Mouse (Mus musculus) intestine, embryonic 14.5 days (tissue): Measurements from ENCODE around the gene Gm11733. TPM values are rescaled to one million over a fixed set of nuclear protein-coding genes. Genes with fewer than 3 reads are reported as not detected.

ENCODE experiments used
- ATAC-seq: fragments of 200-750 bp; cut with Nextera tagmentation; replicated peaks from 2 replicates; pipeline ENCODE4 v1.8.0; 2017; ENCODE audit warnings: low read depth, moderate number of reproducible peaks, moderate TSS enrichment, moderate library complexity; ENCODE audit not compliant: low FRiP score, low TSS enrichment
- DNase-seq: peaks from one replicate; pipeline ENCODE4 v3.0.0-alpha.2; 2018; ENCODE audit warnings: low spot score
- H3K27ac ChIP-seq: fragments of 300-500 bp; sonication (generic); 2 replicates; pipeline ENCODE4 v1.5.1; 2014; ENCODE audit warnings: low read depth, mild to moderate bottlenecking, control low read depth
- H3K27me3 ChIP-seq: fragments of 300-500 bp; sonication (generic); replicated peaks from 2 replicates; pipeline ENCODE4 v1.6.1; 2014; ENCODE audit warnings: low read length, control low read depth; ENCODE audit not compliant: control insufficient read depth, insufficient read depth
- H3K36me3 ChIP-seq: fragments of 300-500 bp; sonication (generic); 2 replicates; pipeline ENCODE4 v1.6.1; 2014; ENCODE audit warnings: low read length, control low read depth; ENCODE audit not compliant: control insufficient read depth, insufficient read depth
- H3K4me1 ChIP-seq: fragments of 300-500 bp; sonication (generic); replicated peaks from 2 replicates; pipeline ENCODE4 v1.6.1; 2014; ENCODE audit warnings: low read length, control low read depth, mixed read lengths; ENCODE audit not compliant: control insufficient read depth, insufficient read depth
- H3K4me2 ChIP-seq: fragments of 300-500 bp; sonication (generic); 2 replicates; pipeline ENCODE4 v1.6.1; 2014; ENCODE audit warnings: low read length
- H3K4me3 ChIP-seq: fragments of 300-500 bp; sonication (generic); 2 replicates; pipeline ENCODE4 v1.5.1; 2014; ENCODE audit warnings: low read depth, low read length, control low read depth, mixed read lengths
- H3K9ac ChIP-seq: fragments of 300-500 bp; sonication (generic); 2 replicates; pipeline ENCODE4 v1.6.1; 2014; ENCODE audit warnings: mild to moderate bottlenecking, low read length
- H3K9me3 ChIP-seq: fragments of 300-500 bp; sonication (generic); 2 replicates; pipeline ENCODE4 v1.6.1; 2016; ENCODE audit warnings: low read length, control low read depth; ENCODE audit not compliant: control insufficient read depth
- WGBS: fragments of 180-500 bp; shearing (Covaris S2); extraction: QIAGEN DNeasy Blood & Tissue Kit; methylation state at CpG from one replicate; pipeline ENCODE4 v1.1.7; 2014; 5-methylcytosine and 5-hydroxymethylcytosine counted together
- polyA plus RNA-seq: library from polyadenylated mRNA; unstranded; fragments of >200 nt; fragmentation: Nextera tagmentation; extraction: Ambion mirVana; gene quantifications from 2 replicates; pipeline ENCODE4 v1.2.1, GENCODE M21; 2014

The Gm11733 gene
- polyA plus RNA-seq, 1 experiment from 2014 or later, result 0.12 TPM

DNA sequence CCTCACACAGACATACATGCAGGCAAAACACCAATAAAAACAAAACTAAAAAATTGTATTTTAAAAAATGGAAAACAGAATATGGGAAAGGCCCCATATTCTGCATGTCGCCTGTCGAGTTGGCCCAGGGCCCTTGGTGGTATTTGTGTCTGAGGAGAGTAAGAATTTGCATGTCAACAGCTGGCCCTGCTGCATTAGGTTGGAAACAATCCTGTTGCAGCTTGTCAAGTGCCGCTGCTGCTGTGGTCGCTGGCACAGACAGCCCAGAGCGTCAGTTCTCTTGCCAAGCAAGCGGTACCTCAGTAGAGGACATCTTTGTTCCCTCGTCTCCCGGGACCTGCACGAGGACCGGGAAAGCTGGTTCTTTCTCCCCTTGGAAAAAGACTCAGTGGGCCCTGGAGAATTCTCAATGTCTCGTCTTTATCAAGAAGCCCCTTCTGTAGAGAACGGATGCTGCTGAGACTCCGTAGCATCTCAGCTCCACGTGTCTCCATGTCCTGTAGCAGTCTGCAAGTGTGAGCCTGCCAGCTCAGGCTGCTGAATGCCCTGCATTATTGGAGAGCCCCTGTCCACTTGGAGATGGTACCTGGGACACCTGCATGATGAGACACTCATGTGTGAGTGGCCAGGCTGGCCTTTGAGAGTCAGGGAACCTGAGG, 12.4 kb upstream of the Gm11733 start:
- H3K4me1 ChIP-seq, result 0 out of 2 replicates have a peak, but pooled peaks cover 5% of the 10 kb centered on the region
- H3K9me3 ChIP-seq, result no peaks in the 10 kb centered on the region
- no peaks in the 10 kb centered on the region for H3K36me3 ChIP-seq
- H3K9ac ChIP-seq, result no peak overlapping the region
- H3K4me3 ChIP-seq, result no peak overlapping the region
- ATAC-seq (no peak), DNase-seq (no peak)
- 80% methylated on average over 14 of the region's 14 CpGs for WGBS
- no peak overlapping the region for H3K27ac ChIP-seq
- H3K4me2 ChIP-seq, result no peak overlapping the region
- H3K27me3 ChIP-seq, result no peaks in the 10 kb centered on the region

GRCm38 (mm10) chr11:117472885-117473284, 11.3 kb upstream of the Gm11733 start:
- 72% methylated on average over 8 of the region's 8 CpGs for WGBS
- no peak overlapping the region for H3K27ac ChIP-seq
- H3K4me1 ChIP-seq, result 0 out of 2 replicates have a peak, but pooled peaks cover 5% of the 10 kb centered on the region
- no peak overlapping the region for H3K4me2 ChIP-seq
- DNase-seq (no peak), ATAC-seq (no peak)
- H3K36me3 ChIP-seq, result no peaks in the 10 kb centered on the region
- H3K9ac ChIP-seq, result no peak overlapping the region
- no peaks in the 10 kb centered on the region for H3K27me3 ChIP-seq
- H3K9me3 ChIP-seq, result no peaks in the 10 kb centered on the region
- no peak overlapping the region for H3K4me3 ChIP-seq

DNA sequence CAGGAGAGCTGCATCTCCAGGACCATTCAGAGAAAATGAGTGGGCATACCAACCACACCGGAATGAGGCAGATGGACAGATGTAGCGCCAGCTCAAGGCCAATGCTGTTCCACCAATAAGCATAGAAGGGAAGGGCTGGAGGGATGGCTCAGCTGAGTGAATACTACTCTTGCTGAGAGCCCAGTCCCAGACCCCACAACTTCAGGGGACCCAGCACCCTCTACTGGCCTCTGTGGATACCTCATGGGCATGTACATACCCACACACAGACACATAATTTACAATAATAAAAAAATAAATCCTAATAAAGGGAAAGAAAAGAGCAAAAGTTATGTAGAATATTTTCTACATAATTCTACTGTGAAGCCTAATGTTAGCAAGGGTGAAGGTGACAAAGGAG, 9.0 kb upstream of the Gm11733 start:
- H3K27ac ChIP-seq, result no peak overlapping the region
- DNase-seq (no peak), ATAC-seq (no peak)
- H3K4me2 ChIP-seq, result no peak overlapping the region
- no peaks in the 10 kb centered on the region for H3K27me3 ChIP-seq
- H3K4me3 ChIP-seq, result no peak overlapping the region
- peaks cover 15% of the 10 kb centered on the region for H3K4me1 ChIP-seq
- WGBS, result 100% methylated on average over 2 of the region's 2 CpGs
- H3K36me3 ChIP-seq, result no peaks in the 10 kb centered on the region
- no peaks in the 10 kb centered on the region for H3K9me3 ChIP-seq
- H3K9ac ChIP-seq, result no peak overlapping the region

DNA sequence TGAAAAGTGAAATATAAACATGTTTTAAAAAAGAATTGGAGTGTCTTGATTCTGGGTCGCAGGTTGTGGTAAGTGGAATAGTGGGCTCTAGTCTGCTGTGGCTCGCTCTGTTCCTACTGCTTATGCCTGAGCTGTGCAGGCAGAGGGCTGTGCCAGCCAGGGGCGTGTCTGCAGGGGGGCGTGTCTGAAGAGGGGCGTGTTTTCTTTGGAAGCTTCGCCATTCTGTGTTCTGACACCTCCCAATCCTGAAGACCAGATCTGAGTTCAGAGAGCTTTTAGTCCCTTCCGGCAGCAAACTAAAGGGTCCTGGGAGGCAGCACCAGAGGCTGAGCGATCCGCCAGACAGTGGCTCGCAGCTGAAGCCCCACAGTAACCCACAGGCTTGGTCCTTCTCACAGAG, 8.5 kb upstream of the Gm11733 start:
- no peaks in the 10 kb centered on the region for H3K36me3 ChIP-seq
- no peak overlapping the region for H3K4me3 ChIP-seq
- 0 out of 2 replicates have a peak overlapping the region, but pooled peaks have one; percentile 2 for H3K4me2 ChIP-seq
- H3K9me3 ChIP-seq, result no peaks in the 10 kb centered on the region
- 25% methylated on average over 10 of the region's 10 CpGs for WGBS
- DNase-seq (no peak), ATAC-seq (peak; percentile 66; the same call in 1 of the 2 replicates)
- H3K9ac ChIP-seq, result no peak overlapping the region
- H3K27me3 ChIP-seq, result no peaks in the 10 kb centered on the region
- H3K4me1 ChIP-seq, result peaks cover 15% of the 10 kb centered on the region
- no peak overlapping the region for H3K27ac ChIP-seq

DNA sequence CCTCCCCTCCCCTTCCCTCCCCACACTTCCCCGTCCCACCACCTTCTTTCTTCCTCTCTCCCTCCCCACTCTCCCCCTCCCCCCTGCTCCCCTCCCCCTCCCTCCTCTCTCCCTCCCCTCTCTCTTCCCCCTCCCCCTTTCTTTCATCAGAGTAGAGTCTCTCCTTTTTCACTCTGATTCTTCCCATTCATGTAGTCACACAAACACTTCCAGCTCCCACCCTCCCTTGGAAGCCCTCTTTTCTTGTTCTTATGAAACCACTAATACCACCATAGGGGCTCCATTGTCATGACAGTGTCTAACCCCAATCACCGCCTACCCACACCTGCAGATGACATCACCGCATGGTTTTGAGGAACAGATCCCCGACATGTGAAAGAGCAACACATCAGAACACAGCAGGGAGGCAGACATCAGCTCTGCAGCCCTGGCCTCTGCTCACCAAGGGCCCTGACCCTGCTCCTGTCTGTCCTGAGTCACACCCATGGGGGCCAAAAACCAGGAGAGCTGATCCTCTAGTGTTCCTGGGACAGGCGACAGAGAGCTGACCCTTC, 7.5 kb upstream of the Gm11733 start:
- WGBS, result 77% methylated on average over 5 of the region's 5 CpGs
- Histone ChIP-seq H3K4me3 (no peak overlapping the region), H3K27me3 (no peaks in the 10 kb centered on the region), H3K4me1 (peaks cover 15% of the 10 kb centered on the region), H3K9me3 (no peaks in the 10 kb centered on the region), H3K9ac (no peak overlapping the region), H3K36me3 (no peaks in the 10 kb centered on the region), H3K4me2 (no peak overlapping the region), H3K27ac (no peak overlapping the region)
- DNase-seq (no peak), ATAC-seq (no peak)

DNA sequence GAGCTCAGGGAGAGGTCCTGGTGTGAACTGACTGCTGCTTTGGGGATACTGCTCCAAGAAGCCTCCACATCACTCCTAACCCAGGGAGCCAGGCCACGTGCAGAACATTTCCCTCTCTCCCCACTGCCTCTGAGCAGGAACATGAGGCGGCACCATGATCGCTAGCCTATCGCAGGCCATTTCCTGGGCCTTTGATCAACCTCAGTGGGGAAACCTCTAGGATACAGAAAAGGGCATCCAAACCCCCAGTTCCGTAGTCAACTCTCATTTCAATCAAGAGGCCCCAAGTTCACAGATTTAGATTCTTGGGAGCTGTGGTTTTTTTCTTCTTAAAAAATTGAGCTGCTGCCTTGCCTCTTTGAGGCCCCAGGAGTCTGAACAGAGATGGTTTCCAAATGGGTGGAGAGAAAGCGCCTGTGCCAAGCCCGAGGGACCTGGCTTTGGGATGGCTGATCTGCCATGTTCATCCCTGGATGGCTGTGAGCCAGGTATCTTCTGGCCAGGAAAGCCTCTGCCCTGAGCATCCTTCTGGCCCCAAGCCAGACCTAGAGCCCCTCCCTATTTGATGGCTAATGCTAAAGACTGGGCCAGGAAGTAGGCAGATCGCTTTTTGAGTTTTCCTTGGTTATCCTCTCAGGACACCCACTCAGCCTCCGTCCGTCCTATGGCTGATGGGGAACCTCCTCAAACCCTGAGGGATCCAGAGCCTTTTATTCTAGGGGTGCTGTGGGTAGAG, 5.7 kb upstream of the Gm11733 start:
- Histone ChIP-seq H3K4me2 (no peak overlapping the region), H3K9ac (no peak overlapping the region), H3K4me1 (peaks cover 23% of the 10 kb centered on the region), H3K9me3 (no peaks in the 10 kb centered on the region), H3K27me3 (no peaks in the 10 kb centered on the region), H3K27ac (peak overlapping the region; percentile 74; the same call in 1 of the 2 replicates), H3K36me3 (no peaks in the 10 kb centered on the region), H3K4me3 (no peak overlapping the region)
- WGBS, result 66% methylated on average over 10 of the region's 10 CpGs
- ATAC-seq (no peak), DNase-seq (no peak)

DNA sequence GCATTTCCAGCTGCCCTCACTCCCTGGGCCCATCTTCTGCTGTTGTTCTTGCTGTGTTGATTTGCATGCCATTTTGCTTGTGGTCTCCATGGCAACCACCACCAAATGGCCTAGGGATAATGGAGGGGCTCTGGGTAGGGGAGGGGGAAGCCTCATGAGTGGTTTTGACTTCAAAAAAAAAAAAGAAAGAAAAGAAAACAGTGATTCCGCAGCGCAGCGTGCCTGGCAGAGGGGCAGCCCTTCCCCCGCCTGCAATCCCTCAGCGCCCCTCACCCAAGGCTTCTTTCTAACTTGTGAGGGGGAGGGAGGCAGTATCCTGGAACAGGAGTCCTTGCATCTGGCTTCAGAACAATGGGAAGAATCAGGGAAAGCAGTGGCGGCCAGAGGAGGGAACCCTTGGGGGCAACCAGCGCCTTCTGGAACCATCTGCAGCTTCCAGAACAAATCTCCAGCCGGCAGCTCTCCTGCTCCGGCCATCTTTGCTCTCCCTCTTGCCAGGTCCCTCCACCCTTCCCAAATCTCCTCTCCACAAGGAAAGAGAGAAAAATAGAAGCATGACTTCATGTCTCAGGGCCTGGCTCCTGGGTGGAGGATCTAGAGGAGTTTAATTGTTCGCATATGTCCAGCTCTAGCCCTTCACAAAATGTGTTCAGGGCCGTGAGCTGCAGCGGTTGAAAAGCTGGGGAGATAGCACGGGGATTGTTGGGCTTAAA, 5.0 kb upstream of the Gm11733 start:
- Histone ChIP-seq H3K36me3 (no peaks in the 10 kb centered on the region), H3K27me3 (no peaks in the 10 kb centered on the region), H3K9me3 (no peaks in the 10 kb centered on the region), H3K4me2 (peak overlapping the region; percentile 18), H3K4me1 (peaks cover 29% of the 10 kb centered on the region), H3K4me3 (no peak overlapping the region), H3K27ac (peak overlapping the region; percentile 74), H3K9ac (0 out of 2 replicates have a peak overlapping the region, but pooled peaks have one; percentile 14)
- no peak for ATAC-seq
- WGBS, result 18% methylated on average over 13 of the region's 13 CpGs
- no peak for DNase-seq

DNA sequence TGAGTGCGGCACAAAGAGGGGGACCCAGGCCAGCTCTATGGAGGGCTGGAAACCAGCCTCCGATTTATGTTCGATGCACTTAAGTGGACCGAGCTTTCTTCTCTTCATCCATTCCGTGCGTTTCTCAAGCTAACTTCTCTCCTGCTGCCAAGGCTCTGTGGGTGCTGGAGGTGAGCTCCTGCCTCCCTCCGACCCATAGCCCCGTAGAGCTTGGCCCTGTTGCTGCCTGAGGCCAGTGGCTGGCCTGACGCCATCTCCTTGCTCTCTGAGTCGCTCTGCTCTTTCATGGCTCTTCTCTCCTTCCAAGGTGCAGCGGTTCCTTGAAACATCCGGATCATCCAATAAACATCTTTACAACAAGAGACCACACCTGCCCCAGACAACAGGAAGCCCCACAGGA, 4.4 kb upstream of the Gm11733 start:
- 51% methylated on average over 12 of the region's 12 CpGs for WGBS
- Histone ChIP-seq H3K4me3 (no peak overlapping the region), H3K4me2 (no peak overlapping the region), H3K4me1 (peaks cover 31% of the 10 kb centered on the region), H3K9ac (0 out of 2 replicates have a peak overlapping the region, but pooled peaks have one; percentile 14), H3K27ac (peak overlapping the region; percentile 74), H3K36me3 (no peaks in the 10 kb centered on the region), H3K27me3 (no peaks in the 10 kb centered on the region), H3K9me3 (no peaks in the 10 kb centered on the region)
- no peak for DNase-seq
- no peak for ATAC-seq
